10 mouse cellular contexts compared by ENCODE assay signal in the genomic region with DNA sequence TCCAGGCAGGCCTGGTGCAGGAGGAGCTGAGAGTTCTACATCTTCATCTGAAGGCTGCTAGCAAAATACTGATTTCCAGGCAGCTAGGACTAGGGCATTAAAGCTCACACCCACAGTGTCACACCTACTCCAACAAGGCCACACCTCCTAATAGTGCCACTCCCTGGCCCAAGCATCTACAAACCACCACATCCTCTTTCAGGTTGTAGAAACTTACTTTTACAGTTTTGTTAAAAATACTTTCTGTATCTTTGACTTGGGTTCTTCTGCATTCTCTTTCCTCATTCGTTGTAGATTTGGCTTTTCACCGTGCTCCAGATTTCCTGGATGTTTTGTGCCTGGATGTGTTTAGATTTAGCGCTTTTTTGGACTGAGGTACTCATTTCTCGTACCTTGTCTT. TPM values are rescaled to one million over a fixed set of nuclear protein-coding genes. Genes with fewer than 3 reads are reported as not detected.
DNase-seq lines count a peak whose midpoint lies in the region; ATAC-seq and TF ChIP-seq lines count a peak whose summit lies in the region.
"Not testable (repeated sequence)": the region's sequence is repeated elsewhere in the genome, so short reads cannot be mapped to it uniquely, and the experiment has no call there.
"Had no signal": no experiment of that assay in that cellular context is flagged by ENCODE, and none has a peak within 500 bp of the region (broad histone marks: within the 10 kb centered on the region; RNA-seq: fewer than 3 reads in every experiment).

No protein-coding gene starts in this region.

- TF ChIP-seq RAD21 in CH12.LX (IDR thresholded peaks at IDR 0.05; ENCODE audit: low read depth, low read length), result not testable (repeated sequence)

- in situ Hi-C loops in CH12.LX (cut with MboI; ENCODE audit: low pct_ligation_motif_present, low pct_unique_long_range_greater_than_20kb, low sequenced_read_pairs), result not testable (repeated sequence)

- not testable (repeated sequence) for DNase-seq in CH12.LX (ENCODE audit: extremely low read depth)

- H3K27me3 ChIP-seq in CH12.LX (replicated peaks), result not testable (repeated sequence)

- not testable (repeated sequence) for H3K4me3 ChIP-seq in CH12.LX (replicated peaks in 1 of 3; ENCODE audit: low read depth in 2 of 3, low read length in 2 of 3, poor library complexity in 1 of 3)

- not testable (repeated sequence) for TF ChIP-seq POLR2A in CH12.LX (IDR thresholded peaks at IDR 0.05; ENCODE audit: low read depth, low read length)

- TF ChIP-seq EP300 in CH12.LX (IDR thresholded peaks at IDR 0.05; ENCODE audit: low read length), result not testable (repeated sequence)

- H3K9ac ChIP-seq in CH12.LX (ENCODE audit: insufficient read depth, low read depth), result not testable (repeated sequence)

- not testable (repeated sequence) for H3K79me2 ChIP-seq in CH12.LX (replicated peaks; ENCODE audit: control insufficient read depth, extremely low read depth, insufficient read depth, poor library complexity, severe bottlenecking)

- dilution Hi-C loops in CH12.LX (cut with MboI; ENCODE audit: extremely low pct_ligation_motif_present, extremely low pct_unique_long_range_greater_than_20kb, low sequenced_read_pairs), result not testable (repeated sequence)

- peak overlapping the region; percentile 6; the same call in 1 of the 2 replicates for H3K4me2 ChIP-seq in CH12.LX (ENCODE audit: insufficient read depth, low read depth, poor library complexity, severe bottlenecking)

- H3K27ac ChIP-seq in CH12.LX (ENCODE audit: insufficient read depth, low read depth), result not testable (repeated sequence)

- not testable (repeated sequence) for H3K4me1 ChIP-seq in CH12.LX (ENCODE audit: control insufficient read depth in 1 of 2, insufficient read depth in 2 of 2)

- H3K9me3 ChIP-seq in CH12.LX (replicated peaks; ENCODE audit: low read length), result not testable (repeated sequence)

- not testable (repeated sequence) for H3K36me3 ChIP-seq in CH12.LX (replicated peaks in 1 of 2; ENCODE audit: control insufficient read depth in 1 of 2, insufficient read depth in 1 of 2, low read length in 1 of 2)

- not testable (repeated sequence) for TF ChIP-seq CTCF in CH12.LX (conservative IDR thresholded peaks at IDR 0.05 in 1 of 2, IDR thresholded peaks at IDR 0.05 in 1 of 2; ENCODE audit: low read depth in 2 of 2, low read length in 2 of 2)

- ATAC-seq in activated CD4-positive, CD25-positive, alpha-beta regulatory T cell, adult 4 months, result peak; percentile 75
- peak; percentile 62 for ATAC-seq in granulocyte monocyte progenitor cell, adult 5-6 weeks (replicated peaks; ENCODE audit: poor library complexity, severe bottlenecking)
- peak; percentile 69 for ATAC-seq in megakaryocyte, adult 5-6 weeks (ENCODE audit: poor library complexity, severe bottlenecking)

RNA-seq across cellular contexts. Expression of a gene that starts 5.6 kb away (rescaled TPM):
- total RNA-seq in CH12.LX (2012; rRNA removed), result not detected in 2 replicates
- total RNA-seq in CH12.LX (2014; rRNA removed), result not detected in 2 replicates
- polyA plus RNA-seq in CH12.LX (2012; ENCODE audit: insufficient read length, low read depth), result 0.16 TPM in 1 of 2 replicates, not detected in the other
- not detected for polyA plus RNA-seq in activated CD4-positive, CD25-positive, alpha-beta regulatory T cell, adult 4 months (2017; shearing (Covaris generic))
- not detected in 2 replicates for total RNA-seq in granulocyte monocyte progenitor cell, adult 5-6 weeks (2014; fragmentation: Nextera tagmentation)
- not detected in 2 replicates for total RNA-seq in granulocyte monocyte progenitor cell, adult 5-6 weeks (2017)
- not detected in 2 replicates for total RNA-seq in megakaryocyte, adult 5-6 weeks (2015)
- not detected in 2 replicates for total RNA-seq in megakaryocyte, adult 5-6 weeks (2017)
- total RNA-seq: adrenal gland, adult 2 months; adrenal gland, postnatal 25 days had no signal
- polyA plus RNA-seq: adrenal gland, adult 2 months; CD4-positive, CD25-positive, alpha-beta regulatory T cell, adult 4 months; embryonic facial prominence, embryonic 10.5 days; forebrain, embryonic 11.5 days; Patski had no signal
